In genomic region chr13:38157635-38158034, GRCm38 (mm10) we compare ENCODE assay signal across 18 mouse cellular contexts. TPM values are rescaled to one million over a fixed set of nuclear protein-coding genes. Genes with fewer than 3 reads are reported as not detected.
A peak's percentile ranks its signal among the peaks of the same experiment; 100 is the strongest.
DNase-seq lines count a peak whose midpoint lies in the region; ATAC-seq lines count a peak whose summit lies in the region.
"Had no signal": no experiment of that assay in that cellular context is flagged by ENCODE, and none has a peak within 500 bp of the region (broad histone marks: within the 10 kb centered on the region; RNA-seq: fewer than 3 reads in every experiment).

No protein-coding gene starts in this region.

- H3K4me2 ChIP-seq in heart, embryonic 13.5 days, result no peak overlapping the region; the same call in 1 of the 2 replicates
- H3K4me2 ChIP-seq in hindbrain, embryonic 12.5 days (replicated peaks), result no peak overlapping the region
- H3K4me2 ChIP-seq: limb, embryonic 12.5 days; lung, embryonic 15.5 days; neural tube, embryonic 13.5 days had no signal

- DNase-seq in heart, postnatal 25 days (ENCODE audit: low spot score), result no peak
- DNase-seq in thymus, postnatal 0 days (ENCODE audit: low spot score), result peak; percentile 14
- DNase-seq in thymus, postnatal 10 days (ENCODE audit: low spot score in 2 of 2), result no peak
- no peak for DNase-seq in gastrocnemius, adult 8-10 months (ENCODE audit: low spot score in 2 of 2)
- DNase-seq in natural killer cell, adult 2 months (ENCODE audit: low spot score in 2 of 2), result no peak
- DNase-seq: B cell, adult 2 months; cerebellum, postnatal 10 days; right cerebral cortex, postnatal 25 days; thymus, postnatal 4 days had no signal

- H3K27me3 ChIP-seq in heart, embryonic 13.5 days (replicated peaks), result no peaks in the 10 kb centered on the region; the same call in 1 of the 2 replicates
- peaks cover 58% of the 10 kb centered on the region for H3K27me3 ChIP-seq in hindbrain, embryonic 12.5 days

- peaks cover 76% of the 10 kb centered on the region for H3K4me1 ChIP-seq in heart, embryonic 13.5 days
- H3K4me1 ChIP-seq in hindbrain, embryonic 12.5 days, result peaks cover 2% of the 10 kb centered on the region

- H3K9me3 ChIP-seq in heart, embryonic 13.5 days, result no peaks in the 10 kb centered on the region
- H3K9me3 ChIP-seq in hindbrain, embryonic 12.5 days (replicated peaks), result no peaks in the 10 kb centered on the region
- H3K9me3 ChIP-seq: hindbrain, embryonic 10.5 days; limb, embryonic 12.5 days; lung, embryonic 15.5 days; neural tube, embryonic 13.5 days had no signal

- 27% methylated on average over 6 of the region's 6 CpGs for WGBS in heart, embryonic 13.5 days
- WGBS in hindbrain, embryonic 12.5 days, result 17% methylated on average over 6 of the region's 6 CpGs

- 0 out of 2 replicates have a peak overlapping the region, but pooled peaks have one; percentile 37 for H3K27ac ChIP-seq in heart, embryonic 13.5 days (replicated peaks)
- H3K27ac ChIP-seq in hindbrain, embryonic 12.5 days, result no peak overlapping the region
- H3K27ac ChIP-seq: hindbrain, embryonic 10.5 days; limb, embryonic 12.5 days; lung, embryonic 15.5 days; neural tube, embryonic 13.5 days had no signal

- intact Hi-C loops in heart, postnatal 25 days (cut with DNase I), result no loop called here

- no peak for ATAC-seq in heart, embryonic 13.5 days (ENCODE audit: extremely low read depth, insufficient number of reproducible peaks, low FRiP score, low TSS enrichment)
- ATAC-seq in hematopoietic stem cell, adult 5-6 weeks (replicated peaks in 1 of 2; ENCODE audit: insufficient read depth in 1 of 2, low FRiP score in 2 of 2, low TSS enrichment in 1 of 2, low read depth in 1 of 2, poor library complexity in 2 of 2, severe bottlenecking in 2 of 2), result peak; percentile 75 to 85
- no peak for ATAC-seq in hindbrain, embryonic 12.5 days (ENCODE audit: low FRiP score)
- ATAC-seq: forebrain, embryonic 16.5 days; inflammation-experienced regulatory T-cells, adult 6 months had no signal

- H3K9ac ChIP-seq in heart, embryonic 13.5 days, result peak overlapping the region; percentile 63; the same call in 1 of the 2 replicates
- H3K9ac ChIP-seq in hindbrain, embryonic 12.5 days, result no peak overlapping the region
- H3K9ac ChIP-seq: limb, embryonic 12.5 days; lung, embryonic 15.5 days; neural tube, embryonic 13.5 days had no signal

- H3K4me3 ChIP-seq in heart, embryonic 13.5 days, result no peak overlapping the region
- H3K4me3 ChIP-seq in hindbrain, embryonic 12.5 days, result no peak overlapping the region
- H3K4me3 ChIP-seq: hindbrain, embryonic 10.5 days; limb, embryonic 12.5 days; lung, embryonic 15.5 days; neural tube, embryonic 13.5 days had no signal

- peaks cover 8% of the 10 kb centered on the region; the same call in 1 of the 2 replicates for H3K36me3 ChIP-seq in heart, embryonic 13.5 days
- H3K36me3 ChIP-seq in hindbrain, embryonic 12.5 days, result no peaks in the 10 kb centered on the region
- H3K36me3 ChIP-seq: hindbrain, embryonic 10.5 days; limb, embryonic 12.5 days; lung, embryonic 15.5 days; neural tube, embryonic 13.5 days had no signal

RNA-seq across cellular contexts. Expression of gene Dsp, which starts 6.5 kb away (rescaled TPM):
- polyA plus RNA-seq in heart, embryonic 13.5 days (2015; fragmentation: Nextera tagmentation; extraction: Ambion mirVana), result 29.9 and 31.9 TPM in 2 replicates
- total RNA-seq in heart, postnatal 25 days (2021), result 100 to 1,000 TPM; 435 to 451 TPM
- 15.6 and 19.3 TPM in 2 replicates for polyA plus RNA-seq in thymus, postnatal 0 days (2015; fragmentation: Nextera tagmentation; extraction: Ambion mirVana)
- total RNA-seq in hematopoietic stem cell, adult 5-6 weeks (2017), result 0.35 and 0.69 TPM in 2 replicates
- polyA plus RNA-seq in hindbrain, embryonic 12.5 days (2016; fragmentation: Nextera tagmentation; extraction: Ambion mirVana), result 1.4 and 1.5 TPM in 2 replicates
- under 1 TPM; 0.15 to 0.40 (median 0.20) TPM for total RNA-seq in gastrocnemius, adult 8-10 months (2022)

RNA-seq across cellular contexts. Expression of gene Snrnp48, which starts 47.1 kb away (rescaled TPM):
- 20.0 and 25.4 TPM in 2 replicates for polyA plus RNA-seq in heart, embryonic 13.5 days (2015; fragmentation: Nextera tagmentation; extraction: Ambion mirVana)
- total RNA-seq in heart, postnatal 25 days (2021), result 10 to 100 TPM in 1 of 2 experiments, 1 to 10 TPM in 1; 9.7 to 10.3 TPM
- 43.7 and 48.2 TPM in 2 replicates for polyA plus RNA-seq in thymus, postnatal 0 days (2015; fragmentation: Nextera tagmentation; extraction: Ambion mirVana)
- 131 and 143 TPM in 2 replicates for total RNA-seq in hematopoietic stem cell, adult 5-6 weeks (2017)
- polyA plus RNA-seq in hindbrain, embryonic 12.5 days (2016; fragmentation: Nextera tagmentation; extraction: Ambion mirVana), result 36.9 and 37.3 TPM in 2 replicates
- 10 to 100 TPM in 1 of 4 experiments, 1 to 10 TPM in 3; 5.3 to 11.3 (median 8.0) TPM for total RNA-seq in gastrocnemius, adult 8-10 months (2022)

Comparison
In these comparisons a context has a peak if more than half of its experiments do, and no peak if none do; other contexts are left out.
1. ATAC-seq: peak in hematopoietic stem cell, adult 5-6 weeks (2 of 2); none in heart, embryonic 13.5 days (single experiment) and hindbrain, embryonic 12.5 days (single experiment).
2. RNA of gene Dsp, which starts 6.5 kb away (total RNA-seq): 435 to 451 TPM in heart, postnatal 25 days; 0.35 to 0.69 TPM in hematopoietic stem cell, adult 5-6 weeks and 0.15 to 0.40 TPM in gastrocnemius, adult 8-10 months; every median in the first group is over 100 times any median in the second.
3. RNA of gene Snrnp48, which starts 47.1 kb away (total RNA-seq): 131 to 143 TPM in hematopoietic stem cell, adult 5-6 weeks; 9.7 to 10.3 TPM in heart, postnatal 25 days and 5.3 to 11.3 TPM in gastrocnemius, adult 8-10 months; every median in the first group is over 10 times any median in the second.